In the genomic region with DNA sequence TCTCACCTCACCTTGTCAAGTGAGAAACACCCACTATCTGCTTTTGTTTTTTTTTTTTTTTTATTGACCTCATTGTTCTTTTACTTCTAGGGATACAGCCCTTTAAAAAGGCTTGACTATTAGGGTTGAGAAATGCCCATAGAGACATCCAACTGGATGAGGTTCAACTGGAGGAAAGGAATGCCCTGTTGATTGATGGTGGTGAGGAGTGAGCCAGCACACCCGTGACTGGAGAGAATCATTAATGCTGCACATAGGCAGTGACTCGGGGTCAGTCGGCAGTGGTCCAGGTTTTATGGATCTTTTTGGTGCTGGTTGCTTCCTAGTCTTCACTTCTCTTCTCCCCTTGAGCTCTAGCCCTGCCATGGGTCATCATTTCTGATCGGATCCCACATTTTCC, we compare ENCODE assay signal across 28 mouse cellular contexts.
A peak's percentile ranks its signal among the peaks of the same experiment; 100 is the strongest.
DNase-seq lines count a peak whose midpoint lies in the region; ATAC-seq and TF ChIP-seq lines count a peak whose summit lies in the region.
"Had no signal": no experiment of that assay in that cellular context is flagged by ENCODE, and none has a peak within 500 bp of the region (broad histone marks: within the 10 kb centered on the region; RNA-seq: fewer than 3 reads in every experiment).

No protein-coding gene starts in this region.

- TF ChIP-seq POLR2A in lung, adult 2 months (IDR thresholded peaks at IDR 0.05; ENCODE audit: borderline replicate concordance, extremely low read depth, low read depth, low read length): no peak

- TF ChIP-seq CTCF in lung, embryonic 14.5 days (IDR thresholded peaks at IDR 0.05; ENCODE audit: low read depth): no peak
- TF ChIP-seq CTCF in lung, adult 2 months (IDR thresholded peaks at IDR 0.05; ENCODE audit: insufficient read depth, low read length): no peak

- H3K27ac ChIP-seq in lung, embryonic 14.5 days (ENCODE audit: low read depth): no peak overlapping the region
- H3K27ac ChIP-seq: forebrain, embryonic 12.5 days; heart, adult 2 months; hindbrain, embryonic 14.5 days; liver, embryonic 12.5 days; midbrain, embryonic 12.5 days; neural tube, embryonic 13.5 days had no signal

- peak; percentile 69 for ATAC-seq in lung, embryonic 14.5 days (ENCODE audit: insufficient read depth)
- ATAC-seq: forebrain, postnatal 0 days; liver, embryonic 12.5 days; liver, postnatal 0 days had no signal

- no peaks in the 10 kb centered on the region for H3K4me1 ChIP-seq in lung, embryonic 14.5 days (ENCODE audit: insufficient read depth)
- H3K4me1 ChIP-seq in lung, adult 2 months (ENCODE audit: control insufficient read depth, insufficient read depth, low read length): no peaks in the 10 kb centered on the region
- H3K4me1 ChIP-seq: forebrain, embryonic 12.5 days; heart, embryonic 12.5 days; liver, embryonic 12.5 days; megakaryocyte, embryonic 14.5 days; midbrain, embryonic 12.5 days; neural tube, embryonic 13.5 days had no signal

- 51% methylated on average over 4 of the region's 4 CpGs for WGBS in lung, embryonic 14.5 days
- WGBS in lung, adult 2 months: 64% methylated on average over 4 of the region's 4 CpGs

- DNase-seq in adrenal gland, adult 2 months: peak; percentile 5
- no peak for DNase-seq in adrenal gland, postnatal 4 days (ENCODE audit: low spot score in 2 of 2)
- peak; percentile 62 for DNase-seq in lung, embryonic 14.5 days
- no peak for DNase-seq in lung, adult 2 months
- DNase-seq in lung, postnatal 10 days: peak; percentile 36
- DNase-seq in thymus, postnatal 0 days (ENCODE audit: low spot score): no peak
- no peak for DNase-seq in embryo, embryonic 11 days
- DNase-seq in kidney, adult 11 months: no peak
- DNase-seq: cerebellum, adult 11-12 months; cerebellum, adult 9-11 months; forebrain, postnatal 0 days; heart, adult 2 months; heart, postnatal 4 days; kidney, adult 8-10 months; kidney, postnatal 10 days; layer of hippocampus, postnatal 36 days; left cerebral cortex, postnatal 4 days; liver, postnatal 0 days; thymus, postnatal 25 days had no signal

- no peaks in the 10 kb centered on the region for H3K36me3 ChIP-seq in lung, embryonic 14.5 days (ENCODE audit: insufficient read depth)
- H3K36me3 ChIP-seq: forebrain, embryonic 12.5 days; heart, embryonic 12.5 days; liver, embryonic 12.5 days; midbrain, embryonic 12.5 days; neural tube, embryonic 13.5 days had no signal

- H3K4me2 ChIP-seq in lung, embryonic 14.5 days: no peak overlapping the region
- H3K4me2 ChIP-seq: forebrain, embryonic 12.5 days; heart, embryonic 12.5 days; hindbrain, embryonic 14.5 days; liver, embryonic 12.5 days; midbrain, embryonic 12.5 days; neural tube, embryonic 13.5 days had no signal

- no peak overlapping the region for H3K9ac ChIP-seq in lung, embryonic 14.5 days
- H3K9ac ChIP-seq: forebrain, embryonic 12.5 days; forebrain, postnatal 0 days; heart, embryonic 12.5 days; hindbrain, embryonic 14.5 days; liver, embryonic 12.5 days; liver, postnatal 0 days; midbrain, embryonic 12.5 days; neural tube, embryonic 13.5 days had no signal

- H3K4me3 ChIP-seq in lung, embryonic 14.5 days (ENCODE audit: low read depth, low read length): no peak overlapping the region
- no peak overlapping the region for H3K4me3 ChIP-seq in lung, adult 2 months (replicated peaks; ENCODE audit: extremely low read depth, low read depth, low read length)
- H3K4me3 ChIP-seq: erythroblast, embryonic 14.5 days; forebrain, embryonic 12.5 days; heart, adult 2 months; heart, embryonic 12.5 days; liver, embryonic 12.5 days; megakaryocyte, embryonic 14.5 days; midbrain, embryonic 12.5 days; neural tube, embryonic 13.5 days had no signal

- no peaks in the 10 kb centered on the region for H3K9me3 ChIP-seq in lung, embryonic 14.5 days (ENCODE audit: low read depth, low read length)
- H3K9me3 ChIP-seq: forebrain, embryonic 12.5 days; heart, embryonic 12.5 days; liver, embryonic 12.5 days; midbrain, embryonic 12.5 days; neural tube, embryonic 13.5 days had no signal

- H3K27me3 ChIP-seq in lung, embryonic 14.5 days (ENCODE audit: insufficient read depth, low read length): no peaks in the 10 kb centered on the region
- H3K27me3 ChIP-seq: CH12.LX; forebrain, embryonic 12.5 days; heart, embryonic 12.5 days; liver, embryonic 12.5 days; megakaryocyte, embryonic 14.5 days; midbrain, embryonic 12.5 days; neural tube, embryonic 13.5 days had no signal

Comparison
In these comparisons a context has a peak if more than half of its experiments do, and no peak if none do; other contexts are left out.
1. DNase-seq: peak in adrenal gland, adult 2 months (single experiment), lung, embryonic 14.5 days (single experiment) and lung, postnatal 10 days (single experiment); none in adrenal gland, postnatal 4 days (0 of 2), lung, adult 2 months (single experiment), thymus, postnatal 0 days (single experiment), embryo, embryonic 11 days (single experiment) and kidney, adult 11 months (single experiment).